Mouse (Mus musculus): ENCODE data around the gene Lamc1.

DNA sequence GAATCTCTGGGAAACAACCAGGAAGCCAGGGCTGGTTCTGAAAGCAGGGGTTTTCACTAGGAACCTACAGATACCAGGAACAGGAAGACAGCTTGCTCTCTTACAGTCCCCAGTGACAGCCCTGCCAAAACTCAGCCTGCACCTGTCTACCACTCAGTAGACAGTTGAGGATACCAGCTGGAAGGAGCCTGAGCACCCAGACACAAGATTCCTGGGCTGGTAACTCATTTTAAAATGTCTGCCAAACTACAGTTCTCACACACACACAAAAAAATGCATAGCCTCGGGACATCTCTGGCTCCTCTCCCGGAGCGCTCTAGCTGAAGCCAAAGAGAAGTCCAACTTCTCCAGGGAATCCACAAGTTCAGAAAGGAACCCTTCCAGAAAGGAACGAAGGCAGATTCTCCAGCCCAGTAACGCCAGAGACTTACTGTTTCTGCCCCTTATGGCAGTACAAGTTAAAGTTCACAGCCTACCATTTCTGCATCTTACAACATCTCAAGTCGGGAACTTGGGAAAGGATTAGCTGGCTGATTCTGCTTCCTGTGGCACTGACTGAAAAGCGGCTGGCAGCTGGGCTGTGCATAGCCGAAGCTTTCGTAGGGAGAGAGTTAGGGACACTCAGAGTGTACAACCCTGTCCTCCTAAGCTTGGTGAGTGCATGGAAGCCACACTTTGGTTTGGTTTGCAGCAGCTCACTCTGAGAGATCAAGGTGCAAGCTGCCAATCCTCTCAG, 24.2 kb downstream of the Lamc1 start:
- TF ChIP-seq CTCF (IDR thresholded peaks at IDR 0.05; ENCODE audit: low read depth, low read length): no peak
- no peak for TF ChIP-seq POLR2A (IDR thresholded peaks at IDR 0.05; ENCODE audit: extremely low read depth, insufficient read depth, low read length)
